ENCODE assay signal across 29 mouse cellular contexts in genomic region chrX:129607842-129608241, GRCm38 (mm10).
DNase-seq lines count a peak whose midpoint lies in the region; ATAC-seq and TF ChIP-seq lines count a peak whose summit lies in the region.
"Had no signal": no experiment of that assay in that cellular context is flagged by ENCODE, and none has a peak within 500 bp of the region (broad histone marks: within the 10 kb centered on the region; RNA-seq: fewer than 3 reads in every experiment).

No protein-coding gene starts in this region.

- no peaks in the 10 kb centered on the region; the same call in 1 of the 2 replicates for H3K9me3 ChIP-seq in liver, embryonic 16.5 days (replicated peaks; ENCODE audit: control insufficient read depth, low read length)
- H3K9me3 ChIP-seq in liver, embryonic 12.5 days (replicated peaks), result no peaks in the 10 kb centered on the region
- H3K9me3 ChIP-seq: embryonic facial prominence, embryonic 12.5 days; embryonic facial prominence, embryonic 15.5 days; forebrain, embryonic 10.5 days; forebrain, embryonic 13.5 days; heart, embryonic 15.5 days; hindbrain, embryonic 13.5 days had no signal

- no peak overlapping the region for H3K27ac ChIP-seq in liver, embryonic 16.5 days (ENCODE audit: low read length)
- H3K27ac ChIP-seq in liver, embryonic 12.5 days, result no peak overlapping the region
- H3K27ac ChIP-seq in cerebellum, adult 2 months (ENCODE audit: insufficient read depth, low read length), result no peak overlapping the region
- H3K27ac ChIP-seq: embryonic facial prominence, embryonic 12.5 days; embryonic facial prominence, embryonic 15.5 days; forebrain, embryonic 10.5 days; forebrain, embryonic 13.5 days; heart, embryonic 15.5 days; hindbrain, embryonic 10.5 days; hindbrain, embryonic 13.5 days had no signal

- TF ChIP-seq CTCF in cerebellum, adult 2 months (IDR thresholded peaks at IDR 0.05; ENCODE audit: borderline replicate concordance, insufficient read depth, low read depth, low read length), result no peak

- peak; percentile 4 for DNase-seq in c-Kit-positive CD71-positive TER-119-negative erythroid progenitor cells, embryonic 14.5 days (ENCODE audit: low read depth)
- DNase-seq in testis, postnatal 14 days (ENCODE audit: low spot score), result no peak
- no peak for DNase-seq in layer of hippocampus, adult 18-20 months (ENCODE audit: low spot score in 2 of 2)
- DNase-seq in cerebellum, adult 2 months, result no peak
- DNase-seq: adrenal gland, postnatal 10 days; cerebellum, adult 18-20 months; cerebellum, adult 9-11 months; cerebellum, postnatal 25 days; forebrain, postnatal 0 days; gastrocnemius, postnatal 25 days; heart, adult 18-20 months; heart, postnatal 10 days; heart, postnatal 36 days had no signal

- no peaks in the 10 kb centered on the region for H3K27me3 ChIP-seq in liver, embryonic 16.5 days (ENCODE audit: control insufficient read depth, insufficient read depth, low read depth, low read length)
- H3K27me3 ChIP-seq in liver, embryonic 12.5 days (replicated peaks), result no peaks in the 10 kb centered on the region
- H3K27me3 ChIP-seq in cerebellum, adult 2 months (ENCODE audit: control insufficient read depth, insufficient read depth, low read length), result no peaks in the 10 kb centered on the region
- H3K27me3 ChIP-seq: embryonic facial prominence, embryonic 12.5 days; embryonic facial prominence, embryonic 15.5 days; forebrain, embryonic 13.5 days; heart, embryonic 12.5 days; heart, embryonic 15.5 days; hindbrain, embryonic 13.5 days had no signal

- peak; percentile 61 for ATAC-seq in liver, embryonic 16.5 days (ENCODE audit: low read depth)
- ATAC-seq in liver, embryonic 12.5 days, result no peak
- peak; percentile 68 for ATAC-seq in erythroid progenitor cell, adult 5-6 weeks (replicated peaks; ENCODE audit: low FRiP score, poor library complexity, severe bottlenecking)
- peak; percentile 89 for ATAC-seq in megakaryocyte-erythroid progenitor cell, adult 5-6 weeks (replicated peaks; ENCODE audit: low FRiP score, low TSS enrichment, poor library complexity, severe bottlenecking)
- ATAC-seq: CD4-positive, CD25-positive, alpha-beta regulatory T cell, adult 4 months; forebrain, embryonic 13.5 days; forebrain, postnatal 0 days; hindbrain, embryonic 16.5 days; Patski had no signal

- H3K36me3 ChIP-seq in liver, embryonic 16.5 days (ENCODE audit: control insufficient read depth, insufficient read depth), result no peaks in the 10 kb centered on the region
- no peaks in the 10 kb centered on the region for H3K36me3 ChIP-seq in liver, embryonic 12.5 days
- H3K36me3 ChIP-seq: embryonic facial prominence, embryonic 12.5 days; embryonic facial prominence, embryonic 15.5 days; forebrain, embryonic 10.5 days; heart, embryonic 12.5 days; heart, embryonic 15.5 days; hindbrain, embryonic 10.5 days; hindbrain, embryonic 13.5 days had no signal

- TF ChIP-seq POLR2A in cerebellum, adult 2 months (IDR thresholded peaks at IDR 0.05; ENCODE audit: borderline replicate concordance, insufficient read depth, low read length), result no peak

- no peaks in the 10 kb centered on the region for H3K4me1 ChIP-seq in liver, embryonic 16.5 days (ENCODE audit: control insufficient read depth, low read depth, low read length)
- H3K4me1 ChIP-seq in liver, embryonic 12.5 days, result no peaks in the 10 kb centered on the region
- no peaks in the 10 kb centered on the region for H3K4me1 ChIP-seq in cerebellum, adult 2 months (ENCODE audit: control insufficient read depth, insufficient read depth, low read length)
- H3K4me1 ChIP-seq: embryonic facial prominence, embryonic 12.5 days; embryonic facial prominence, embryonic 15.5 days; forebrain, embryonic 10.5 days; forebrain, embryonic 13.5 days; heart, embryonic 12.5 days; heart, embryonic 15.5 days; hindbrain, embryonic 10.5 days; hindbrain, embryonic 13.5 days had no signal

- no peak overlapping the region for H3K9ac ChIP-seq in liver, embryonic 16.5 days (ENCODE audit: low read depth, low read length)
- H3K9ac ChIP-seq in liver, embryonic 12.5 days, result no peak overlapping the region
- H3K9ac ChIP-seq: embryonic facial prominence, embryonic 12.5 days; embryonic facial prominence, embryonic 15.5 days; forebrain, embryonic 13.5 days; forebrain, postnatal 0 days; heart, embryonic 12.5 days; heart, embryonic 15.5 days; hindbrain, embryonic 13.5 days had no signal

- no peak overlapping the region for H3K4me3 ChIP-seq in liver, embryonic 16.5 days (ENCODE audit: low read depth, low read length)
- no peak overlapping the region for H3K4me3 ChIP-seq in liver, embryonic 12.5 days
- no peak overlapping the region for H3K4me3 ChIP-seq in cerebellum, adult 2 months (replicated peaks; ENCODE audit: insufficient read depth, low read depth, low read length)
- H3K4me3 ChIP-seq: embryonic facial prominence, embryonic 12.5 days; embryonic facial prominence, embryonic 15.5 days; erythroblast, embryonic 14.5 days; forebrain, embryonic 10.5 days; forebrain, embryonic 13.5 days; heart, embryonic 12.5 days; heart, embryonic 15.5 days; hindbrain, embryonic 10.5 days; hindbrain, embryonic 13.5 days had no signal

- WGBS in liver, embryonic 16.5 days (ENCODE audit: insufficient replicate concordance), result 22% methylated on average over 2 of the region's 2 CpGs
- WGBS in liver, embryonic 12.5 days (ENCODE audit: insufficient replicate concordance), result 23% methylated on average over 2 of the region's 2 CpGs
- WGBS in cerebellum, adult 2 months, result 68% methylated on average over 2 of the region's 2 CpGs

- no peak overlapping the region for H3K4me2 ChIP-seq in liver, embryonic 16.5 days (ENCODE audit: low read depth, low read length)
- no peak overlapping the region for H3K4me2 ChIP-seq in liver, embryonic 12.5 days
- H3K4me2 ChIP-seq: embryonic facial prominence, embryonic 12.5 days; embryonic facial prominence, embryonic 15.5 days; forebrain, embryonic 13.5 days; heart, embryonic 12.5 days; heart, embryonic 15.5 days; hindbrain, embryonic 13.5 days had no signal
